Mouse (Mus musculus) midbrain, embryonic 11.5 days (tissue): ENCODE measurements around the gene Ntrk3. TPM values are rescaled to one million over a fixed set of nuclear protein-coding genes. Genes with fewer than 3 reads are reported as not detected.

Experiments used
- ATAC-seq: fragments of 200-750 bp; cut with Nextera tagmentation; 2 replicates; pipeline ENCODE4 v1.8.0; 2017; ENCODE audit warnings: moderate TSS enrichment, moderate library complexity; ENCODE audit not compliant: low FRiP score
- DNase-seq: peaks from one replicate; pipeline ENCODE4 v3.0.0; 2015; ENCODE audit warnings: low spot score; ENCODE audit errors: missing footprints
- H3K27ac ChIP-seq: fragments of 300-500 bp; sonication (generic); 2 replicates; pipeline ENCODE4 v1.5.1; 2014; ENCODE audit warnings: low read depth, low read length
- H3K27me3 ChIP-seq: fragments of 300-500 bp; sonication (generic); 2 replicates; pipeline ENCODE4 v1.6.1; 2014; ENCODE audit warnings: mild to moderate bottlenecking, low read length, moderate library complexity, mixed read lengths; ENCODE audit not compliant: control insufficient read depth, insufficient read depth
- H3K36me3 ChIP-seq: fragments of 300-500 bp; sonication (generic); 2 replicates; pipeline ENCODE4 v1.6.1; 2014; ENCODE audit warnings: mild to moderate bottlenecking, low read length, moderate library complexity, mixed read lengths; ENCODE audit not compliant: control insufficient read depth, insufficient read depth
- H3K4me1 ChIP-seq: fragments of 300-500 bp; sonication (generic); 2 replicates; pipeline ENCODE4 v1.6.1; 2014; ENCODE audit warnings: low read length; ENCODE audit not compliant: control insufficient read depth, insufficient read depth
- H3K4me2 ChIP-seq: fragments of 300-500 bp; sonication (generic); 2 replicates; pipeline ENCODE4 v1.6.1; 2014; ENCODE audit warnings: mild to moderate bottlenecking, moderate library complexity
- H3K4me3 ChIP-seq: fragments of 300-500 bp; sonication (generic); 2 replicates; pipeline ENCODE4 v1.5.1; 2014; ENCODE audit warnings: low read depth, low read length
- H3K9ac ChIP-seq: fragments of 300-500 bp; sonication (generic); 2 replicates; pipeline ENCODE4 v1.6.1; 2014; ENCODE audit warnings: low read length
- H3K9me3 ChIP-seq: fragments of 300-500 bp; sonication (generic); 2 replicates; pipeline ENCODE4 v1.6.1; 2016; ENCODE audit warnings: low read length; ENCODE audit not compliant: control insufficient read depth
- WGBS: fragments of 180-500 bp; shearing (Covaris S2); extraction: QIAGEN DNeasy Blood & Tissue Kit; methylation state at CpG from one replicate; pipeline ENCODE4 v1.1.7; 2014; 5-methylcytosine and 5-hydroxymethylcytosine counted together
- polyA plus RNA-seq: library from polyadenylated mRNA; unstranded; fragments of >200 nt; fragmentation: Nextera tagmentation; extraction: Ambion mirVana; gene quantifications from 2 replicates; pipeline ENCODE4 v1.2.1, GENCODE M21; 2014

Gene Ntrk3
- polyA plus RNA-seq, 1 experiment from 2014 or later, result 3.6 TPM

GRCm38 (mm10) chr7:78328301-78328700 is 409.5 kb downstream of the Ntrk3 start:
- 80% methylated on average over 2 of the region's 2 CpGs for WGBS
- H3K27me3 ChIP-seq, result no peaks in the 10 kb centered on the region
- H3K4me1 ChIP-seq, result no peaks in the 10 kb centered on the region
- H3K36me3 ChIP-seq, result no peaks in the 10 kb centered on the region
- DNase-seq (no peak), ATAC-seq (no peak)
- H3K4me3 ChIP-seq, result no peak overlapping the region
- no peak overlapping the region for H3K9ac ChIP-seq
- no peak overlapping the region for H3K4me2 ChIP-seq
- H3K27ac ChIP-seq, result no peak overlapping the region
- H3K9me3 ChIP-seq, result no peaks in the 10 kb centered on the region

GRCm38 (mm10) chr7:78326185-78326584 is 411.6 kb downstream of the Ntrk3 start:
- ATAC-seq (no peak), DNase-seq (no peak)
- H3K36me3 ChIP-seq, result no peaks in the 10 kb centered on the region
- no peak overlapping the region for H3K9ac ChIP-seq
- no peak overlapping the region for H3K4me3 ChIP-seq
- no peaks in the 10 kb centered on the region for H3K9me3 ChIP-seq
- no peak overlapping the region for H3K4me2 ChIP-seq
- WGBS, result 70% methylated on average over 3 of the region's 3 CpGs
- H3K4me1 ChIP-seq, result no peaks in the 10 kb centered on the region
- H3K27me3 ChIP-seq, result no peaks in the 10 kb centered on the region
- no peak overlapping the region for H3K27ac ChIP-seq

GRCm38 (mm10) chr7:78318640-78319039 is 419.2 kb downstream of the Ntrk3 start:
- Histone ChIP-seq H3K36me3 (no peaks in the 10 kb centered on the region), H3K27me3 (no peaks in the 10 kb centered on the region), H3K27ac (no peak overlapping the region), H3K9ac (no peak overlapping the region), H3K4me3 (no peak overlapping the region), H3K4me1 (no peaks in the 10 kb centered on the region), H3K4me2 (no peak overlapping the region), H3K9me3 (no peaks in the 10 kb centered on the region)
- WGBS, result 87% methylated on average over 4 of the region's 4 CpGs
- no peak for ATAC-seq
- no peak for DNase-seq

GRCm38 (mm10) chr7:78305770-78306169 is 432.0 kb downstream of the Ntrk3 start:
- DNase-seq, result no peak
- Histone ChIP-seq H3K4me1 (no peaks in the 10 kb centered on the region), H3K4me3 (no peak overlapping the region), H3K4me2 (no peak overlapping the region), H3K36me3 (no peaks in the 10 kb centered on the region), H3K27me3 (no peaks in the 10 kb centered on the region), H3K9me3 (peaks cover 6% of the 10 kb centered on the region), H3K9ac (no peak overlapping the region), H3K27ac (no peak overlapping the region)
- no peak for ATAC-seq
- WGBS, result 83% methylated on average over 1 of the region's 1 CpGs

- DNase-seq, result no peak
- Histone ChIP-seq H3K27ac (no peak overlapping the region), H3K4me1 (no peaks in the 10 kb centered on the region), H3K9me3 (peaks cover 6% of the 10 kb centered on the region), H3K27me3 (no peaks in the 10 kb centered on the region), H3K4me2 (no peak overlapping the region), H3K36me3 (no peaks in the 10 kb centered on the region), H3K9ac (no peak overlapping the region), H3K4me3 (no peak overlapping the region)
- no peak for ATAC-seq
- WGBS, result 88% methylated on average over 1 of the region's 1 CpGs
Observed at GRCm38 (mm10) chr7:78305029-78305428, 432.8 kb downstream of the Ntrk3 start.

- Histone ChIP-seq H3K27ac (no peak overlapping the region), H3K36me3 (no peaks in the 10 kb centered on the region), H3K4me3 (no peak overlapping the region), H3K4me1 (no peaks in the 10 kb centered on the region), H3K4me2 (no peak overlapping the region), H3K9me3 (no peaks in the 10 kb centered on the region), H3K27me3 (no peaks in the 10 kb centered on the region), H3K9ac (no peak overlapping the region)
- ATAC-seq (no peak), DNase-seq (no peak)
- 87% methylated on average over 5 of the region's 5 CpGs for WGBS
Observed at GRCm38 (mm10) chr7:78297290-78297689, 440.5 kb downstream of the Ntrk3 start.

GRCm38 (mm10) chr7:78294322-78294721 is 443.5 kb downstream of the Ntrk3 start:
- H3K4me2 ChIP-seq, result no peak overlapping the region
- no peak overlapping the region for H3K4me3 ChIP-seq
- H3K36me3 ChIP-seq, result no peaks in the 10 kb centered on the region
- H3K27me3 ChIP-seq, result no peaks in the 10 kb centered on the region
- H3K27ac ChIP-seq, result no peak overlapping the region
- H3K9ac ChIP-seq, result no peak overlapping the region
- WGBS, result 72% methylated on average over 3 of the region's 3 CpGs
- H3K4me1 ChIP-seq, result no peaks in the 10 kb centered on the region
- ATAC-seq, result no peak
- no peak for DNase-seq
- no peaks in the 10 kb centered on the region for H3K9me3 ChIP-seq

- Histone ChIP-seq H3K36me3 (no peaks in the 10 kb centered on the region), H3K4me1 (no peaks in the 10 kb centered on the region), H3K9me3 (no peaks in the 10 kb centered on the region), H3K4me2 (no peak overlapping the region), H3K9ac (no peak overlapping the region), H3K27me3 (no peaks in the 10 kb centered on the region), H3K4me3 (no peak overlapping the region), H3K27ac (no peak overlapping the region)
- DNase-seq, result no peak
- ATAC-seq, result no peak
- WGBS, result 35% methylated on average over 2 of the region's 2 CpGs
Observed at GRCm38 (mm10) chr7:78290186-78290585, 447.6 kb downstream of the Ntrk3 start.

GRCm38 (mm10) chr7:78286516-78287238 is 451.1 kb downstream of the Ntrk3 start:
- Histone ChIP-seq H3K4me2 (no peak overlapping the region), H3K27ac (no peak overlapping the region), H3K4me1 (no peaks in the 10 kb centered on the region), H3K4me3 (no peak overlapping the region), H3K9me3 (no peaks in the 10 kb centered on the region), H3K27me3 (no peaks in the 10 kb centered on the region), H3K9ac (no peak overlapping the region), H3K36me3 (no peaks in the 10 kb centered on the region)
- DNase-seq (no peak), ATAC-seq (no peak)
- WGBS, result 96% methylated on average over 2 of the region's 2 CpGs
